Mouse (Mus musculus) liver, adult (tissue): ENCODE measurements around the gene Rimklb.

Experiments used
- GATA4 ChIP-seq: IDR thresholded peaks from 2 replicates; pipeline ENCODE4 v1.6.1; 2014; ENCODE audit warnings: mild to moderate bottlenecking, low read length; ENCODE audit not compliant: insufficient replicate concordance

Rimklb gene

DNA sequence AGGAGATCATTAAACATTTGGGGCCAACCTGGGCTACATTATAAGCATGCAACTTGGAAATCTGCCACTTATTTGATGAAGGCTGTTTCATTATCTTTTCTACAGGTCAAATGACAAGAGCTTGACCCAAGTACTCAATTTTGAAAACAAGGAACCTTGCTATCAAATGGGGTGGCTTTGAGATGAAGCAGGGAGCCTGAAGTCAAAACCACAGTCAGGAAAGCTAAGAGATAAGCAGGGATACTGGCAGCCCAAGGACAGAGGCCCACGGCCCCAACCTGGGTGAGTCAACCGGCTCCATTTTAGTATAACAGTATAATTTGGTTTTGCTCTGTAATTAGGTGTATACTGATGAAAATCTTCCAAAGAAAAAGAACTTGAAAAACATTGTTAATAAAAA is 28.3 kb downstream of the Rimklb start:
- no peak for TF ChIP-seq GATA4

DNA sequence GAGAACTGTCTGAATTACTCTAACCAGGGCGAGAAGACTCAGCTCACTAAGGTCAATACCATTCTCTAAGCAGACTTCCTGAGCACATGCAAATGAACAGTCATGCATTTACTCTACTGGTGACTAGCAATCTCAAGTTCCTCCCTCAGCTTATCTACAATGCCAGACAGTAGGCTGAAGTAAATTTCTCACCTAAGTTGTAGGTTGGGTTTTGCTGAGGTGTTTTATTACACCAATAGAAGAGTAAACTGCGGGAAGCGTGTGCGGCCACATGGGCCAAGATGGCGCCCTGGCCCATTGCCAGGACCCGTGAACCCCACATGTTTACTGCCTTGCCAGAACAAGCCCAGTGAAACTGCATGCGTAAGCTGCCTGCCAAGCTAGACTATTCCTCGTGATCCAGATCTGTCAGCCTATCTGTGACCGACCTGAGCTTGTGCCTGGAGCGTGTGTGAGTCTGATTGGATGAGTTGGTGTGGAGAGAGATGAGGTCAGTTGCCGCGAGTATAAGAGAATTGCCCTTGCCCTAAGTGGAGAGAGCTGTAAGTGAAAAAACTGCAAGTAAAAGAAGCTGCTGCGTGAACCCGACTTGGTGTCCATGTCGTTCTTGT is 29.4 kb downstream of the Rimklb start:
- no peak for TF ChIP-seq GATA4

DNA sequence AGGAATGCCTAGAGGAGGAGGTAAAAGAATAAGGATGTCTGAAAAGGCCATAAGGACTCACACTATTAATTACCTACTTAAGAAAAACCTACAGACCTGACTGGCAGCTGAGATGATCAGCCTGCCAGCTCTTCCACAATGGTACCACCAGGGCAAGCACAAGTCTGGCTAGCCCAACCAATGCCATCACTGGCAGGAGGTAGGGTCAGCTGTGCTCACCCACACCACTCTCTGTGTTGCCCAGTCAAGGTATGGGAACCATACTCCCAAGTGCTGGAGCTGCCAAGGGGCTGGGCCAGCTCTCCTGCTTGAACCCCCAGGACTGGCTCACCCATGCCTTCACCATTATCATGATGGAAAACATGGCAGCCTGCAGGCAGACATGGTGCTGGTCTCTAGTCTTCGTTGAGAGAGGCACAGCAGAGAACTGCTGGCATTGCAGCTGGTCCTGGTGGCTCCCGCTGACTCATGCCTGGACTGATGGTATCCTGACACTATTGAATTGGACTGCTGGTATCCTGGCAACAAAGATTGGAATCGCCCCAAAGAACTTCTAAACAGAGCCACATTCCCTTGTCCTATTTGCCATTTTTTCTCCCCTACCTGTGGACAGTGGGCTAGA is 32.4 kb downstream of the Rimklb start:
- no peak for TF ChIP-seq GATA4

DNA sequence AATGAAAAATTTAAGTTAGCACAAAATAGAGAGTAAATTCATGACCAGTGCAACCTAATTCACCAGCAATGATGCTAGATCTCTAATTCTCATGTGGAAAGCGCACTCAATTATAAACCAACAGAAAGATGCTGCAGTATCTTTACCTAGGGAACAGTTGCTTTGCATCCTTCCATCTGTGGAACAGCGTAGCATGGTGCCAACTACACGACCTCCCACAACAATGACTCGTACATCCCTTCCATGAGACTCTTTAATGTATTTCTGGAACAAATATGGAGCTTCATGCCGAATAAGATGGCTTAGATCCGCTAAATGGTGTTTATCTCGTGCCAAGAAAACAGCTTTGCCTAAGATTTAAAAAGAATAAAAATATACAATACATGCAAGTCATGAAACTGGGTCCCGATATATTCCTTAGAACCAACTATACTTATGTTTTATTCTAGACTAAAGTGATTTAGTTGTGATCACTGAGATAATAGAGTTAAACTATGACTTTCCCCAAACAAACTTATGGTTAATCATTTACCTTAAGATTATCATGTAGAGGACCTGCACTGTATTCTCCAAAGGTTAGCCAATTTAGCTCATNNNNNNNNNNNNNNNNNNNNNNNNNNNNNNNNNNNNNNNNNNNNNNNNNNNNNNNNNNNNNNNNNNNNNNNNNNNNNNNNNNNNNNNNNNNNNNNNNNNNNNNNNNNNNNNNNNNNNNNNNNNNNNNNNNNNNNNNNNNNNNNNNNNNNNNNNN is 39.4 kb downstream of the Rimklb start:
- TF ChIP-seq GATA4, result no peak

DNA sequence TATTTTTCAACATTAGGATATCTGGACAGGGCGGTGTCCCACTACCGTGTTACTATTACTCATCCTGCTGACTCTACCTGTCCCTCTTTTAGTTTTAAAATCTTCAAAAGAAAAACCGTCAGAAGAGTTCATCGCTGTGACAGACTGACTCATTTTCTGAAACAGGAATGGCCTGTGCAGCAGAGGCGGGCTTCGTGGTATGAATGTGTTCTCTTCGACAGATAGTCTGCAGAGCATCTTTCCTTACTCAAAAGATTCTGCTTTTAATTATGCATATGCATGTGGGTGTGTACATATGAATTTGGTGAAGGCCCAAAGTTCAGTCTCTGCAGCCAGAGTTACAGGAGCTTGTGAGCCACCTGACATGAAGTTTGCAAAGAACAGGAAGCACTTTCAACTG is 50.7 kb downstream of the Rimklb start:
- no peak for TF ChIP-seq GATA4

DNA sequence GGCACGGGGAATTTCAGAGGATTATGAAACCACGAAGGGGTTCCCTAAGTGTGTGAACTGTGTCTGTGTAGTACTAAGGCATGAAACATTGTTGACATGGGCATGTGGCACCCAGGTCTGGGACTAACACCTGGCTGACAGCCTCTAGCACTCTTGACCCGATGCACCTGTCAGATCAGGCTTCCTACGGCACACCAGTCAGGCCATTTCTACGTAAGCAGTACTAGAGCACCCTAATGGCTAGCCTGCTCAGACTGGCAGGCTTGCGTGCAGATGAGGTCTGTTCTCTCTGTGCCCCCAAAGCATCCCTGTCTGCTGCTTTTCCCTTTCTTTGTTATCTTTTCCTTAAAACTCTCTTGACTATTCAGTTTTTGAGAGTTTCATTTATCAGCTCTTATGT is 53.3 kb downstream of the Rimklb start:
- no peak for TF ChIP-seq GATA4

DNA sequence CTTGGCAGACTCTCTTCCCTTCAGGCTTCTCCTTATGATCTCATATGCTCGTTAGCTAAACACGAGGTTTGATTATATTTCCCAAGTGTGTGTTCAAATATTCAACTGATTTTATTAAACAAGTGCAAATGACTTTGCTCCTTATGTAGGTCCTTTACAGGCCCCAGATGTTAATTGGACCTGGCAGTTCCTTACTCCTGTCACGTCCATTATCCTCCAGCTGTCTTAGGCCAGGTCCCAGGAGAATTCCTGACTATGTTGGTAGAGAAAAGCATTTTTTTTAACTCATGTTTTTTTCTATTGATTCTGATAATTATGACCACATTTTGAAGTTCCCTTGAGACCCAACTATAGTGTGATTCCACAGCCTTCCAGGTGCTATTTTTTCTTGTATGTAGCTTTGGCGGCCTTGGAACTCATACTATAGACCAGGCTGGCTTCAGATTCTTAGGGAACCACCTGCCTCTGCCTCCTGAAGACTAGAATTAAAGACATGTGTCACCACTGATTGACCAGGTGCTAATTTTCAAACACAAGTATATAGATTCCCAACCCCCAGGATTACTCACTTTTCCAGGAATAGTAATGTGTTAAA is 57.8 kb downstream of the Rimklb start:
- no peak for TF ChIP-seq GATA4

DNA sequence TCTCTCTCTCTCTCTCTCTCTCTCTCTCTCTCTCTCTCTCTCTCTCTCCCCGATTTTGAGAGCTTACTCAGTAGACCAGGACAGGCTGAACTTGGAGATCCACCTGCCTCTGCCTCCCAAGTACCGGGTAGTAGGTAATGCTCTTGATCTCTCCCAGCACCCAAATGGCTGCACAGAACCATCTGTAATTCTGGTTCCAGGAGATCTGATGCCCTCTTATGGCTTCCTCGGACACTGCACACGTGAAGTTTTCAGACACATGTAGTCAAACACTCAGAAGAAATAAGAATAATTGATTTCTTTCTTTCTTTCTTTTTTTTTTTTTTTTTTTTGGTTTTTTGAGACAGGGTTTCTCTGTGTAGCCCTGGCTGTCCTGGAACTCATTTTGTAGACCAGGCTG is 59.3 kb downstream of the Rimklb start:
- TF ChIP-seq GATA4, result no peak

DNA sequence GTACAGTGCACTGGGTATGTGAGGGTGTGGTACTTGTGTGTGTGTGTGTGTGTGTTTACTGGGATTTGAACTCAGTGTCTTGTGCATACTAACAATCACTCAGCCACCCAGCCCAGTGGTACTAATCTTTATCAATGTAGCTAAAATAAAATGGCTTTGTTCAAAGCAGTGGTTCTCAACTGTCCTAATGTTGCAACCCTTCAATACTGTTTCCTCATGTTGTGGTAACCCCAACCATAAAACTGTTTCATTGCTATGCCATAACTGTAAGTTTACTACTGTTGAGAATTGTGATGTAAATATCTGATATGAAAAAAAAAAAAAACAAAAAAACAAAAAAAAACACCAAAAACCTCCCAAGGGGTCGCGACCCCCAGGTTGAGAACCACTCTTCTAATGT is 63.3 kb downstream of the Rimklb start:
- TF ChIP-seq GATA4, result no peak

DNA sequence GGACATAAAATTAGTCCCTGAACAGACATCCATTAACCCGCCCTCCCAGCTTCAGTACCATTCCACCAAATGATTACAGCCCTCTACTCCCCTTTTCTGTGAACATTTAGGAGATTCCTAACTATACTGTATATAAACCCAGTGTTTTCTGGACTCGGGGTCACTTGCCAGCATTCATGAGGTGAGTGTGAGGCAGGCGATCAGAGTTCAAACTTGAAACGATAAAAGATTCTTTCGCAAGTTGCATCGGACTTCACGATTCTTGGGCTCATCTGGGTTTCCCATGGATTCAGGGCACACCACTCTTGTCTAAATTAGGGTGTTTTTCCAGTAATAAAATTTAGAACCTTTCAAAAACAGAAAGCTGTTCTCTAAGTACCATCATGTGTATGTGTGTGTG is 71.1 kb downstream of the Rimklb start:
- no peak for TF ChIP-seq GATA4

DNA sequence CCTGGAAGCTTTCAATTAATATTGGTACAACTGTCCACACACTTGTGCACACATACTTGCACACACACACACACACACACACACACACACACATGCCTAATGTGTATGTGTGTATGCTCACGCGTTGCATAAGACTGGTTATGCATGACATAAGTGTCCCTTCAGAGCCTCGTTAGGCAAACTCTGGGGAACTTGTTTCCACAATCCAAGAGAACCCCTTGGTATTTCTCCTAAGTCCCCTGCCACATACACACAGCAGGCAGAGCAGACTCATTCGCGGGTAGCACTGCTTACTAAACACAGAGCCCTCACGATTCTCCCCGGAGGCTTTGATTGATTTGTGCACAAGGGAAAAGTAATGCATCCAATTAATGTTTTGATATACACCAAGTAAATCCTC is 81.5 kb downstream of the Rimklb start:
- TF ChIP-seq GATA4, result no peak

DNA sequence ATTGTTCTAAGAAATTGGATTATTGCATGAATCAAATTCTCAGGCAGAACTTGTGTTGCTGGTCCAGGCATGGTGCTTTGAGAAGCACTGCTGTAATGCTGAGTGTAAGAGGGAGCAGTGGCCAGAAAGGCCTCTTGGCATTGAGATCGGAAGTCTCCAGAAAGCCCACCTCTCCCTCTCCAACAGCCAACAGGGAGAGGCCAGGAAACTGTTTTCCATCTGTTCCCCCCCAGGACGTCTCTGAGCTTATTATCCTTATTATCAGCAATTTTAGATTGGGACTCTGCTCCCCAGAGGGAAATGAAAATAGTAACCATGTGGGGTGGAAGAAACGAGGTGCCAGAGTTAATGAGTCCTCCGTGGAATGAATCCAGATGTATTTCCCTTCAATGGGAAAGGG is 82.2 kb downstream of the Rimklb start:
- no peak for TF ChIP-seq GATA4

DNA sequence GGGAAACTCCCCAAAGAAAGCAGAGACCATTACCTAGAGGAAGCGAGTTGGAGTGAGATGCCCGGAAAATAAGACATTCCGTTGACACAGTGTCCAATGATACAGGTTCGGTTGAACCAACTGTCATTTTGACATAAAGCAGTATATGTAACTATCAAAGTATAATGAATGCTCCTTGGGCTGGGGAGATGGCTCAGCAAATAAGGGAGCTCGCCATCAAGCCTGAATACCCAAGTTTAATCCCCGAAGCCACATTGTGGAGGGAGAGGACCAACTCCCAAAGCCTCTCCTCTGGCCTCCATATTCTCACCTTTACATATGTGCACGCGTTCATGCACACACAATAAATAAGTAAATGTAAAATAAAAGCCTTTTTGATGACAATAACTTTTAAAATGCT is 87.3 kb downstream of the Rimklb start:
- no peak for TF ChIP-seq GATA4

DNA sequence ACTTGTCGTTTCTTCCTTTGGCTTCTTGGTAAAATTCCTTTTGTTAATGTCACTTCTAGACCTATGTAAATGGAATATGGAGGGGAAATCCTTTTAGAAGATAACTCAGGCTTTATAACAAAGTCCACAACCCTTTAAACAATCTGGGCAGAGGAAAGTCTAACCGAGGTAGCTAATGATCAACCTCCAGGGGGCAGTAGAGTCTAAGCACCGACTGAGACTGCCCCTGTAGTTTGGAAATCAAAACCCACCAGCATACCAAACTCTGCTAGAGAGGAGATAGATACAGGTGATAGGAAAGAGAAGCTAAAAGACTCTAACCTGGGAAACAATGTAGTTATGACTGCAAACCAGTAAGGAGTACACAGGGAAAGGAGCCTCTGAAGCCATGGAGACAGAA is 96.3 kb downstream of the Rimklb start:
- TF ChIP-seq GATA4, result no peak

DNA sequence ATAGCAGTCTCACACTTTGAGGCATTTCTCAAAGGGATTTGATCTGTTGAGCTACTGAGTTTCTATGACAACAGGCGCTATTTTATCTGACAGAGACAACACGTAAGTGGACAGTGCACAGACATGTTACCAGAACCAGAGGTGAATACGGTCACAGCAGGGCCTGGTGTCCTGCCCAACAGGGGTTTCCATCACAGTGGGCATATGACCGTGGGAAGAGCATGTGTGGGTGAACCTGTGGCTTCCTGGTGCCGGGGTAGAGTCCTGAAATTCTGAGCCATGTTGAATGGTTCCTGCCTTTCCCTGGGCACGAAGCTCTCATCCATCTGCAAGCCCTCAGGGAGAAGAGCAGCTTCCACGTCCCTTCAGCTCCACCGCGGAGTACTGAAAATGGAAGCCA is 98.3 kb downstream of the Rimklb start:
- no peak for TF ChIP-seq GATA4
